Mouse (Mus musculus): ENCODE results near the gene Cox8b. TPM values are rescaled to one million over a fixed set of nuclear protein-coding genes. Genes with fewer than 3 reads are reported as not detected.

Cox8b gene
- polyA plus RNA-seq, 1 experiment from 2014 or later: 0.53 TPM

- H3K27me3 ChIP-seq (replicated peaks; ENCODE audit: control insufficient read depth, insufficient read depth, low read length): no peaks in the 10 kb centered on the region
- TF ChIP-seq CTCF (IDR thresholded peaks at IDR 0.05; ENCODE audit: low read depth): no peak
- H3K4me1 ChIP-seq (replicated peaks; ENCODE audit: control insufficient read depth, insufficient read depth, low read length): no peaks in the 10 kb centered on the region
- no peaks in the 10 kb centered on the region for H3K9me3 ChIP-seq (ENCODE audit: control insufficient read depth)
- ATAC-seq: no peak
- H3K9ac ChIP-seq (ENCODE audit: low read depth, low read length): no peak overlapping the region
- no peak overlapping the region for H3K27ac ChIP-seq (ENCODE audit: low read depth, low read length)
- WGBS: 92% methylated on average over 12 of the region's 12 CpGs
- H3K36me3 ChIP-seq (ENCODE audit: control insufficient read depth, insufficient read depth): peaks cover 49% of the 10 kb centered on the region
- H3K4me2 ChIP-seq (replicated peaks; ENCODE audit: low read depth): no peak overlapping the region
- H3K4me3 ChIP-seq (ENCODE audit: low read depth, low read length): no peak overlapping the region
Observed at GRCm38 (mm10) chr7:140864761-140865160, 35.5 kb downstream of the Cox8b start.

GRCm38 (mm10) chr7:140860728-140861127 lies 39.5 kb downstream of the Cox8b start:
- TF ChIP-seq CTCF (IDR thresholded peaks at IDR 0.05; ENCODE audit: low read depth): no peak

GRCm38 (mm10) chr7:140859997-140860396 lies 40.2 kb downstream of the Cox8b start:
- Histone ChIP-seq H3K4me1 (replicated peaks; ENCODE audit: control insufficient read depth, insufficient read depth, low read length) (0 out of 2 replicates have a peak, but pooled peaks cover 8% of the 10 kb centered on the region), H3K27ac (ENCODE audit: low read depth, low read length) (no peak overlapping the region), H3K4me2 (replicated peaks; ENCODE audit: low read depth) (no peak overlapping the region), H3K9ac (ENCODE audit: low read depth, low read length) (no peak overlapping the region), H3K27me3 (replicated peaks; ENCODE audit: control insufficient read depth, insufficient read depth, low read length) (no peaks in the 10 kb centered on the region), H3K36me3 (ENCODE audit: control insufficient read depth, insufficient read depth) (peaks cover 46% of the 10 kb centered on the region), H3K9me3 (ENCODE audit: control insufficient read depth) (no peaks in the 10 kb centered on the region), H3K4me3 (ENCODE audit: low read depth, low read length) (no peak overlapping the region)
- no peak for TF ChIP-seq CTCF (IDR thresholded peaks at IDR 0.05; ENCODE audit: low read depth)
- ATAC-seq: no peak
- 85% methylated on average over 6 of the region's 6 CpGs for WGBS

More at GRCm38 (mm10) chr7:140860728-140861127, 39.5 kb downstream of the Cox8b start:
- Histone ChIP-seq H3K9me3 (ENCODE audit: control insufficient read depth) (no peaks in the 10 kb centered on the region), H3K4me1 (replicated peaks; ENCODE audit: control insufficient read depth, insufficient read depth, low read length) (0 out of 2 replicates have a peak, but pooled peaks cover 4% of the 10 kb centered on the region), H3K27ac (ENCODE audit: low read depth, low read length) (no peak overlapping the region), H3K27me3 (replicated peaks; ENCODE audit: control insufficient read depth, insufficient read depth, low read length) (no peaks in the 10 kb centered on the region), H3K9ac (ENCODE audit: low read depth, low read length) (no peak overlapping the region), H3K4me2 (replicated peaks; ENCODE audit: low read depth) (no peak overlapping the region), H3K36me3 (ENCODE audit: control insufficient read depth, insufficient read depth) (peaks cover 46% of the 10 kb centered on the region), H3K4me3 (ENCODE audit: low read depth, low read length) (no peak overlapping the region)
- ATAC-seq: no peak
- 84% methylated on average over 5 of the region's 5 CpGs for WGBS

- 0 out of 2 replicates have a peak, but pooled peaks cover 8% of the 10 kb centered on the region for H3K4me1 ChIP-seq (replicated peaks; ENCODE audit: control insufficient read depth, insufficient read depth, low read length)
- no peak overlapping the region for H3K4me3 ChIP-seq (ENCODE audit: low read depth, low read length)
- H3K27ac ChIP-seq (ENCODE audit: low read depth, low read length): no peak overlapping the region
- no peak overlapping the region for H3K9ac ChIP-seq (ENCODE audit: low read depth, low read length)
- no peak for TF ChIP-seq CTCF (IDR thresholded peaks at IDR 0.05; ENCODE audit: low read depth)
- no peaks in the 10 kb centered on the region for H3K9me3 ChIP-seq (ENCODE audit: control insufficient read depth)
- no peak for ATAC-seq
- H3K4me2 ChIP-seq (replicated peaks; ENCODE audit: low read depth): peak overlapping the region; percentile 92
- H3K36me3 ChIP-seq (ENCODE audit: control insufficient read depth, insufficient read depth): peaks cover 45% of the 10 kb centered on the region
- H3K27me3 ChIP-seq (replicated peaks; ENCODE audit: control insufficient read depth, insufficient read depth, low read length): no peaks in the 10 kb centered on the region
- WGBS: 96% methylated on average over 8 of the region's 8 CpGs
Observed at GRCm38 (mm10) chr7:140858746-140859145, 41.5 kb downstream of the Cox8b start.

GRCm38 (mm10) chr7:140857550-140858505 lies 42.4 kb downstream of the Cox8b start, which contains the start of gene Bet1l:
Gene Bet1l, minus strand, starts transcription at chr7:140857577.
- 26% methylated on average over 40 of the region's 40 CpGs for WGBS
- 0 out of 2 replicates have a peak, but pooled peaks cover 8% of the 10 kb centered on the region for H3K4me1 ChIP-seq (replicated peaks; ENCODE audit: control insufficient read depth, insufficient read depth, low read length)

GRCm38 (mm10) chr7:140856785-140857549 lies 43.3 kb downstream of the Cox8b start, which contains the start of gene Ric8a:
Gene Ric8a, plus strand, starts transcription at chr7:140856957.
- Histone ChIP-seq H3K4me3 (ENCODE audit: low read depth, low read length) (peak within 1 kb of the TSS; percentile 80), H3K9me3 (ENCODE audit: control insufficient read depth) (no peaks in the 10 kb centered on the region), H3K27me3 (replicated peaks; ENCODE audit: control insufficient read depth, insufficient read depth, low read length) (no peaks in the 10 kb centered on the region), H3K4me1 (replicated peaks; ENCODE audit: control insufficient read depth, insufficient read depth, low read length) (0 out of 2 replicates have a peak, but pooled peaks cover 8% of the 10 kb centered on the region), H3K4me2 (replicated peaks; ENCODE audit: low read depth) (peak within 1 kb of the TSS; percentile 92), H3K9ac (ENCODE audit: low read depth, low read length) (peak within 1 kb of the TSS; percentile 87), H3K27ac (ENCODE audit: low read depth, low read length) (peak within 1 kb of the TSS; percentile 98), H3K36me3 (ENCODE audit: control insufficient read depth, insufficient read depth) (peaks cover 53% of the 10 kb centered on the region)
- under 1% methylated on average over 50 of the region's 50 CpGs for WGBS
- peak; percentile 77 for ATAC-seq
- TF ChIP-seq CTCF (IDR thresholded peaks at IDR 0.05; ENCODE audit: low read depth): no peak

More at GRCm38 (mm10) chr7:140857550-140858505, 42.4 kb downstream of the Cox8b start, which contains the start of gene Bet1l:
- peak within 1 kb of the TSS; percentile 92 for H3K4me2 ChIP-seq (replicated peaks; ENCODE audit: low read depth)
- peak; percentile 9 for ATAC-seq
- peak within 1 kb of the TSS; percentile 98 for H3K27ac ChIP-seq (ENCODE audit: low read depth, low read length)
- H3K9me3 ChIP-seq (ENCODE audit: control insufficient read depth): no peaks in the 10 kb centered on the region
- peak within 1 kb of the TSS; percentile 87 for H3K9ac ChIP-seq (ENCODE audit: low read depth, low read length)
- peaks cover 51% of the 10 kb centered on the region for H3K36me3 ChIP-seq (ENCODE audit: control insufficient read depth, insufficient read depth)
- no peaks in the 10 kb centered on the region for H3K27me3 ChIP-seq (replicated peaks; ENCODE audit: control insufficient read depth, insufficient read depth, low read length)
- H3K4me3 ChIP-seq (ENCODE audit: low read depth, low read length): peak within 1 kb of the TSS; percentile 80
- TF ChIP-seq CTCF (IDR thresholded peaks at IDR 0.05; ENCODE audit: low read depth): no peak

Data from intestine, postnatal 0 days (tissue).